Mouse (Mus musculus) liver, embryonic 11.5 days (tissue): ENCODE data around the gene Taf8. TPM values are rescaled to one million over a fixed set of nuclear protein-coding genes. Genes with fewer than 3 reads are reported as not detected.

Source experiments
- ATAC-seq: fragments of 200-750 bp; cut with Nextera tagmentation; replicated peaks from 2 replicates; pipeline ENCODE4 v1.8.0; 2017; ENCODE audit warnings: moderate number of reproducible peaks, mild to moderate bottlenecking, moderate TSS enrichment, moderate library complexity; ENCODE audit not compliant: low FRiP score
- DNase-seq: peaks from one replicate; pipeline ENCODE4 v3.0.0-alpha.2; 2017; ENCODE audit warnings: low spot score
- H3K27ac ChIP-seq: fragments of 300-500 bp; sonication (generic); 2 replicates; pipeline ENCODE4 v1.5.1; 2014; ENCODE audit warnings: mild to moderate bottlenecking, low read depth, low read length, control low read depth
- H3K27me3 ChIP-seq: fragments of 300-500 bp; sonication (generic); replicated peaks from 2 replicates; pipeline ENCODE4 v1.6.1; 2014; ENCODE audit warnings: low read length, mixed read lengths; ENCODE audit not compliant: control insufficient read depth, insufficient read depth
- H3K36me3 ChIP-seq: fragments of 300-500 bp; sonication (generic); 2 replicates; pipeline ENCODE4 v1.6.1; 2014; ENCODE audit warnings: mild to moderate bottlenecking, low read length, moderate library complexity, mixed read lengths; ENCODE audit not compliant: control insufficient read depth, insufficient read depth
- H3K4me1 ChIP-seq: fragments of 300-500 bp; sonication (generic); replicated peaks from 2 replicates; pipeline ENCODE4 v1.6.1; 2014; ENCODE audit warnings: low read length, mixed read lengths; ENCODE audit not compliant: control insufficient read depth, insufficient read depth
- H3K4me2 ChIP-seq: fragments of 300-500 bp; sonication (generic); 2 replicates; pipeline ENCODE4 v1.6.1; 2014; ENCODE audit warnings: mild to moderate bottlenecking, control low read depth, moderate library complexity
- H3K4me3 ChIP-seq: fragments of 300-500 bp; sonication (generic); 2 replicates; pipeline ENCODE4 v1.5.1; 2014; ENCODE audit warnings: low read depth, low read length, control low read depth
- H3K9ac ChIP-seq: fragments of 300-500 bp; sonication (generic); 2 replicates; pipeline ENCODE4 v1.6.1; 2014; ENCODE audit warnings: low read depth, low read length, control low read depth
- H3K9me3 ChIP-seq: fragments of 300-500 bp; sonication (generic); 2 replicates; pipeline ENCODE4 v1.6.1; 2016; ENCODE audit warnings: low read length, inconsistent platforms, mixed read lengths; ENCODE audit not compliant: control insufficient read depth
- WGBS: fragments of 180-500 bp; shearing (Covaris S2); extraction: QIAGEN DNeasy Blood & Tissue Kit; methylation state at CpG from one replicate; pipeline ENCODE4 v1.1.7; 2014; 5-methylcytosine and 5-hydroxymethylcytosine counted together
- polyA plus RNA-seq: library from polyadenylated mRNA; unstranded; fragments of >200 nt; fragmentation: Nextera tagmentation; extraction: Ambion mirVana; gene quantifications from 2 replicates; pipeline ENCODE4 v1.2.1, GENCODE M21; 2014

Gene Taf8
- polyA plus RNA-seq, 1 experiment from 2014 or later, result 20.7 TPM

DNA sequence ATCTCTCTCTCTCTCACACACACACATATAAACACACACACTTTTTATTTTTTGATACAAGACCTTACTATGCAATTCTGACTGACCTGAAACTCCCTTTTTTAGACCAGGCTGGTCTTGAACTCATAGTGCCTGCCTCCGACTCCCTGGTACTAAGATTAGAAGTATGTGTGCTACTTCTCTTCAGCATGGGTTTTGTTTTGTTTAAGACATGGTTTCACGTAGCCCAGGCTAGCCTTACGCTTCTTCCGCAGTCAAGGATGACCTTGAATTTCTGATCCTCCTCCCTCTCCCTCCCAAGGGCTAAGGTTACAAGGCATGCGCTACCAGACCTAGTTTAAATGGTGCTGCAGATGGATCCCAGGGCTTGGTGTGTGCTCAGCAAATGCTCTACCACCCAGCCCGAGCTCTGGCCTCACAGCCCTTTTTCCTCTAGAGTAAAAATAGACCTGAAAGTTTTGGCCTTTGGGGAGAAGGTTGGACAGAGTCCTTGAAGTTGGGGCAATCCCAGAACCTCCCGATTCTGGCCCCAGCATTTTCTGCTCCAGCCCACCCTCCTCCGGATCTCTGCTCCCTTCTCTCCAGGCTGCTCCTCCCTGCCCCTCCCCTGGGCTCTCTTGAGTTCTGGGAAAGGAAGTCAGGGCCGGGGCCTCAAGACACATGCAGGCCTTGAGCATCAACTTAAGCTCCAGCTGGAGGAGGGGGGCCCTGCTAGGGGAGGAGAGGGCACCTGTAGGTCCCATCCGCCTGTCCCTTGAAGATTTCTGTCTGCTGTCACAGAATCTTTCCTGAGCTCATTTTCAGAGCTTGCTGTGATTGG, 11.1 kb upstream of the Taf8 start:
- peaks cover 33% of the 10 kb centered on the region for H3K4me1 ChIP-seq
- ATAC-seq, result no peak
- WGBS, result 64% methylated on average over 10 of the region's 10 CpGs

DNA sequence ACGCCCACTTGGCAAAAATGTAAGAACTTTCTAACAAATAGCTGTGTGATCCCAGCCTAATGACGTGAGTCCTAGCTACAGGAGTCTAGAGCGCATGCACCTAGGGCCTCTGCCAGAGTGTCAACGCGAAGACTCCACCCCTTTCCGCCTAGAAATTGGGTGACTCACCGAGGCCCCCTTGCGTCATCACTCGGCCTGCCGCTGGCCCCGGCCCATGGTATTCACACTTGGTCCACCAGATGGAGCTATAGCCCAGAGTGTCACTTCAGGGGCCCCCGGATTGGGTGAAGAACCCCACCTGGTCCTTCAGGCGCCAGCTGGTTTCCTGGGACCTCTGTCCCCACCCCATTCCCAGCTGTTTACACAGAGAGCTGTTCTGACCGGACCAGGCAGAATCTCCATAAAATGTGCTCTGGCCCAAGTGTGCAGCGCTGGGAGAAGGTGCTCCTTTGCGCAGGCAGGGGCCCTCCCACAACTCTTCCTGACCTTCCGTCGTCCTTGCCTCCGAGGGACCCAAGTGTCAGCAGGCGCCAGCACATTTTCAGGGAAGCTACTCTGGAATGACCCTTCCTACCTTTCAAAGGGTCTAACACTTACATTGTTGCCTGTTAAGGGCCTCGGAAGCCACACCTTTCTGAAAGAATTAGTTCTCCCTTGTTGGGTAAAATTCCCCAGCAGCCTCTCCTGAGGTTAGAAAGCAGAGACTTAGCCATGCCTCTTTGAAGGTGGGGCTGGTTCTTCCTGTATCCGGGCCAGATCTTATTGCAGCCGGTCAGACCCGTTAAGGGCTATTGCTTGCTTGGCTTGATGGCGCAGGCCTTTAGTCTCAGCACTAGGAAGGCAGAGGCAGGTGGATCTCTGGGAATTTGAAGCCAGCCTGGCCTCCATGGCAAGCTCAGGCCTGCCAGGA, 9.3 kb upstream of the Taf8 start:
- ATAC-seq (peak; percentile 88), DNase-seq (peak; percentile 99)
- Histone ChIP-seq H3K4me2 (peak overlapping the region; percentile 61), H3K9me3 (no peaks in the 10 kb centered on the region), H3K27ac (peak overlapping the region; percentile 66), H3K9ac (peak overlapping the region; percentile 70), H3K4me1 (peaks cover 39% of the 10 kb centered on the region), H3K4me3 (peak overlapping the region; percentile 22; the same call in 1 of the 2 replicates), H3K27me3 (no peaks in the 10 kb centered on the region), H3K36me3 (no peaks in the 10 kb centered on the region)
- WGBS, result 12% methylated on average over 25 of the region's 25 CpGs

More for the DNA sequence above, 11.1 kb upstream of the Taf8 start:
- Histone ChIP-seq H3K4me3 (no peak overlapping the region), H3K9me3 (no peaks in the 10 kb centered on the region), H3K36me3 (no peaks in the 10 kb centered on the region), H3K27me3 (no peaks in the 10 kb centered on the region), H3K9ac (peak overlapping the region; percentile 3; the same call in 1 of the 2 replicates), H3K27ac (peak overlapping the region; percentile 16; the same call in 1 of the 2 replicates), H3K4me2 (no peak overlapping the region)
- DNase-seq, result no peak

DNA sequence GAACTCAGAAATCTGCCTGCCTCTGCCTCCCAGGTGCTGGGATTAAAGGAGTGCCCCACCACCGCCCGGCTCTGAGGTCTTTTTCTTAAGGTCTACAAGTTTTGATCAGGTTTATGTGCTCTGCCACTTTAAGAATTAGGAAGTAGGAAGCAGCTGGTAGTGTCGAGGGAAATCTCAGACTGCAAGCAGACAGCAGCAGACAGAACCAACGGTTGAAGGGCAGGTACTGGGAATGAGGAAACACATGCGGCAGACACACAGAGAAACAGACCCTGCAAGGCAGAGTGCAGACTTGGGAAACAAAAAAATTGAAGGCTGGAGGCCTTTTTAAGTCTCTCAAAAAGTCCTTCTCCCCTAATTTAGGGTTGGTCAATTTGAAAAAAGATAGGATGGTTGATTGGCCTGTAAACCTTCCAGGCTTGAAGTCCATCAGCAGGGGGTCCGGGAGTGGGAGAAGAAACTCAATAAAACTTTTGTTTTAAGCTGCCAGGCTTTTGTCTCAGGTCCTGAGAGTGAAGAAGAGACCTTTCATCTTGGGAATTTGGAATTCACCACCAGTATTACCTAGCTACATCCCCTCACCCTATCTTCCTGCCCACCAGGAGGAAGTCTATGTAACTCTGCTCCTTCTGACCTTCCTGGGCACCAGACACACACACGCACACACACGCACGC, 7.1 kb upstream of the Taf8 start:
- Histone ChIP-seq H3K27ac (peak overlapping the region; percentile 50), H3K9ac (no peak overlapping the region), H3K4me1 (peaks cover 54% of the 10 kb centered on the region), H3K4me3 (no peak overlapping the region), H3K9me3 (no peaks in the 10 kb centered on the region), H3K4me2 (no peak overlapping the region), H3K27me3 (no peaks in the 10 kb centered on the region), H3K36me3 (no peaks in the 10 kb centered on the region)
- WGBS, result 56% methylated on average over 9 of the region's 9 CpGs
- DNase-seq (no peak), ATAC-seq (no peak)

DNA sequence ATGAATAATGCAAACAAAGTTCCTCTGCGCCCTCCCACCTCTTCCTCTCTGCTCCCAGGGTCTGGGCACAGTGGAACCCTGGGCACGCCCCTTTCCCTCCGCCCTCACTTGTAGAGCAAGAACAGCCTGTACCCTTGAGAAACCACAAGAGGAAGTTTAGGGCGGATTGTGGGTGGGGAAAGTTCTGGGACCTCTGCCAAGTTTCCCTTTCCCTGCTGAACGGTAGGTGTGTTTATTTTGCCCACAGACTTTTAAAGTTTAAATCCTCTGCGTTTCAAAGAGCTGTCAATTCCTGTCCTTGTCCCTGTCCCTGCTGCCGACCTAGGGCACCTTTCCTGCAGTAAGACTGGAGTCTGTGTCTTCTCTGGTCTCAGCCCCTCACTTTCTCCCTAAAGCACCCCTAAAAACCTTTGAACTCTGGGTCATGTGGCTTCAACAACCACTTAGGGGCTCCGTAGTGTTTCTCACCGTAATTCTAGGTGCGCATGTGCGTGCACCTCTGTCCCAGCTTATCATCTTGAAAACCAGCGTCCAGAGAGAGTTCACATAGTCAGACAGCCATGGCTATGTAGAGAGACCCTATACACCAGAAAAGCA, 6.0 kb upstream of the Taf8 start:
- 12% methylated on average over 12 of the region's 12 CpGs for WGBS
- H3K4me2 ChIP-seq, result peak overlapping the region; percentile 74

DNA sequence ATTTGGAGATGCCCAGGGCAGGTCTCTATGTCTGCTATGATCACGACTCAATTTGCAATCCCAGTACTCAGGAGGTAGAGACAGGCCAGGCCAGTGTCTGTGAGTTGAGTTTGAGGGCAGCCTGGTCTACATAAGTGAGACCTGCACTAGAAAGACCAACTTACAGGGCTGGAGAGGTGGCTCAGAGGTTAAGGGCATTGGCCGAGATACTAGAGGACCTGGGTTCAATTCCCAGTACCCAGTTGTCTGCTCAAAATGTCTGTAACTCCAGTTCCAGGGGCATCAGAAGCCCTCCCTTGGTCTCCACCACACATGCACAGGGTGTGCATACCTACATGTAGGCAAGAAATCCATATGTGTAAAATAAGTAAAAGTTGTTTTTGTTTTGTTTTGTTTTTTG, 5.4 kb upstream of the Taf8 start:
- H3K9me3 ChIP-seq, result no peaks in the 10 kb centered on the region
- DNase-seq, result no peak
- ATAC-seq, result no peak
- H3K27me3 ChIP-seq, result no peaks in the 10 kb centered on the region
- WGBS, result 65% methylated on average over 2 of the region's 2 CpGs
- no peak overlapping the region for H3K4me3 ChIP-seq
- no peaks in the 10 kb centered on the region for H3K36me3 ChIP-seq
- H3K27ac ChIP-seq, result peak overlapping the region; percentile 96
- H3K4me1 ChIP-seq, result peaks cover 51% of the 10 kb centered on the region
- H3K9ac ChIP-seq, result peak overlapping the region; percentile 61
- peak overlapping the region; percentile 74 for H3K4me2 ChIP-seq

More for the DNA sequence above, 6.0 kb upstream of the Taf8 start:
- peak; percentile 66 for ATAC-seq
- Histone ChIP-seq H3K9ac (peak overlapping the region; percentile 61), H3K4me3 (peak overlapping the region; percentile 38), H3K9me3 (no peaks in the 10 kb centered on the region), H3K36me3 (no peaks in the 10 kb centered on the region), H3K4me1 (peaks cover 52% of the 10 kb centered on the region), H3K27ac (peak overlapping the region; percentile 96), H3K27me3 (no peaks in the 10 kb centered on the region)
- peak; percentile 79 for DNase-seq

DNA sequence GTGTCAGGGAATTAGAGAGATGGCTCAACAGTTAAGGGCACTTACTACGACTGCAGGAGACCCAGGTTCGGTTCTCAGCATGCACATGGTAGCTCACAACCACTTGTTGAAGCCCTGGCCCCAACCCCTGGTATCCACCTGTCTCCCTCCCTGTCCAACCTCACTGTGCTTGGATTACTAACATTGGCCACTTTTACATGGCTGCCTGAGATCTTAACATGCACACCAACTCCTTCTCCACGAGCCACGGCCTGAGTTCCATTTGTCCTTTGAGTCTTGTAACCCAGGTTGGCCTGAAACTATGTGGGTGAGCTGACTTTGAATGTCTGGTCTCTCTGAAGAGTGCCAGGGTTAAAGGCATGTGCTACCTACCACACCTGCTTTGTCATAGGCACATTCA, 4.6 kb upstream of the Taf8 start:
- Histone ChIP-seq H3K4me1 (peaks cover 52% of the 10 kb centered on the region), H3K27me3 (no peaks in the 10 kb centered on the region), H3K36me3 (no peaks in the 10 kb centered on the region), H3K4me3 (no peak overlapping the region), H3K27ac (no peak overlapping the region), H3K4me2 (no peak overlapping the region), H3K9ac (no peak overlapping the region), H3K9me3 (no peaks in the 10 kb centered on the region)
- ATAC-seq (no peak), DNase-seq (no peak)
- WGBS, result 92% methylated on average over 4 of the region's 4 CpGs

DNA sequence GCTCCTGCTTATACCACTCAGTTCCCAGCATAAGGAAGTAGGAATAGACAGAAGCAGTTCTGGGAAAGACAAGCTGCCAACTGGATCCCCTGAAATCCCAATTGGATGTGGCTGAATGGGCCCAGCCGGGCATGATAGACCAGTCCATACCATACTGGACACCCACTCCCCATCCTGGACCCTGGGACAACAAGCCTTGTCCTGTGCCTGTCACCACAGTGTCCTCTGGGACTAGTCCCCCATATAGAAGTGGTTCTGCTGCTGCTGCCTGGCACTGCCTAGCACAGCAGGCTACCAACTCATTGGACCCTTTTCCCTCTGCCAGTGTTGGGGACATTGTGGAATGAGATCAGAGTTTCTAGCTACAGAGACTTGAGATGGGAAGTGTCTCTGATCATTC, 4.0 kb upstream of the Taf8 start:
- H3K27ac ChIP-seq, result no peak overlapping the region
- H3K4me2 ChIP-seq, result peak overlapping the region; percentile 67; the same call in 1 of the 2 replicates
- peaks cover 52% of the 10 kb centered on the region for H3K4me1 ChIP-seq
- WGBS, result 80% methylated on average over 1 of the region's 1 CpGs
- H3K9me3 ChIP-seq, result no peaks in the 10 kb centered on the region
- H3K9ac ChIP-seq, result no peak overlapping the region
- H3K4me3 ChIP-seq, result no peak overlapping the region
- ATAC-seq (no peak), DNase-seq (no peak)
- no peaks in the 10 kb centered on the region for H3K27me3 ChIP-seq
- 0 out of 2 replicates have a peak, but pooled peaks cover under 1% of the 10 kb centered on the region for H3K36me3 ChIP-seq

DNA sequence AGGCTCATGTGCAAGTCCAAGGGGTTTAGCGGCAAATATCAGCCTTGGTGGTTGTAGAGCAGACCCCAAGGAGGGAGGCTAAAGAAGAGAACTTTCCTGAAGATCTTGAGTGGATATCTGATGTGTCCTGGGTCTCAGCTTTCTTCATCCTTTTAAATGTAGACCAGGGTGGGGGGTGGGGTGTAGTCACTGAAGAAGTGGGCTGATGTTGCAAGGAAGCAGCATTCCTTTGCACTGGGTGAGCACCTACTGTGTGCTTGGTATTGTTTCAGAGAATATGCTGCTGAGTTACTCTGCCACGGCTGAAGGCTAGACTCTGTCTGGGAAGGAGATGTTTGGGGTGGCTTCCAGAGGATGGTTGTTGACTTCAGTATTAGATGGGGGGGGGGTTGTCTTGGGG, 3.5 kb upstream of the Taf8 start:
- Histone ChIP-seq H3K4me2 (peak overlapping the region; percentile 67), H3K9me3 (no peaks in the 10 kb centered on the region), H3K27ac (peak overlapping the region; percentile 77), H3K4me1 (peaks cover 54% of the 10 kb centered on the region), H3K36me3 (0 out of 2 replicates have a peak, but pooled peaks cover 3% of the 10 kb centered on the region), H3K27me3 (no peaks in the 10 kb centered on the region), H3K9ac (peak overlapping the region; percentile 78), H3K4me3 (peak overlapping the region; percentile 56)
- 52% methylated on average over 2 of the region's 2 CpGs for WGBS
- DNase-seq (no peak), ATAC-seq (no peak)
